Mouse (Mus musculus): Measurements from ENCODE around the gene Trpm3. TPM values are rescaled to one million over a fixed set of nuclear protein-coding genes. Genes with fewer than 3 reads are reported as not detected.

Trpm3 gene
- polyA plus RNA-seq, 1 experiment from 2014 or later = 0.91 TPM

- H3K9me3 ChIP-seq (replicated peaks; ENCODE audit: control insufficient read depth, low read length) = no peaks in the 10 kb centered on the region
- no peak overlapping the region for H3K9ac ChIP-seq (ENCODE audit: low read length)
- no peak overlapping the region for H3K4me2 ChIP-seq (ENCODE audit: low read depth, low read length)
- no peak overlapping the region for H3K27ac ChIP-seq (ENCODE audit: low read length)
- 0 out of 2 replicates have a peak, but pooled peaks cover 3% of the 10 kb centered on the region for H3K4me1 ChIP-seq (ENCODE audit: control insufficient read depth, insufficient read depth, low read length)
- WGBS = 91% methylated on average over 7 of the region's 7 CpGs
- H3K27me3 ChIP-seq (ENCODE audit: control insufficient read depth, insufficient read depth, low read length) = no peaks in the 10 kb centered on the region
- H3K36me3 ChIP-seq (ENCODE audit: control insufficient read depth, insufficient read depth) = no peaks in the 10 kb centered on the region
- H3K4me3 ChIP-seq (ENCODE audit: low read length) = no peak overlapping the region
- no peak for ATAC-seq (replicated peaks; ENCODE audit: extremely low read depth, insufficient read depth, low FRiP score)
Observed at GRCm38 (mm10) chr19:23005851-23006250, 867.0 kb downstream of the Trpm3 start.

GRCm38 (mm10) chr19:23006517-23007273 is 867.8 kb downstream of the Trpm3 start:
- Histone ChIP-seq H3K9me3 (replicated peaks; ENCODE audit: control insufficient read depth, low read length) (no peaks in the 10 kb centered on the region), H3K4me1 (ENCODE audit: control insufficient read depth, insufficient read depth, low read length) (0 out of 2 replicates have a peak, but pooled peaks cover 3% of the 10 kb centered on the region), H3K27me3 (ENCODE audit: control insufficient read depth, insufficient read depth, low read length) (no peaks in the 10 kb centered on the region), H3K9ac (ENCODE audit: low read length) (no peak overlapping the region), H3K27ac (ENCODE audit: low read length) (no peak overlapping the region), H3K4me3 (ENCODE audit: low read length) (no peak overlapping the region), H3K4me2 (ENCODE audit: low read depth, low read length) (no peak overlapping the region), H3K36me3 (ENCODE audit: control insufficient read depth, insufficient read depth) (no peaks in the 10 kb centered on the region)
- ATAC-seq (replicated peaks; ENCODE audit: extremely low read depth, insufficient read depth, low FRiP score) = no peak; the same call in 1 of the 2 replicates
- WGBS = 54% methylated on average over 11 of the region's 11 CpGs

DNA sequence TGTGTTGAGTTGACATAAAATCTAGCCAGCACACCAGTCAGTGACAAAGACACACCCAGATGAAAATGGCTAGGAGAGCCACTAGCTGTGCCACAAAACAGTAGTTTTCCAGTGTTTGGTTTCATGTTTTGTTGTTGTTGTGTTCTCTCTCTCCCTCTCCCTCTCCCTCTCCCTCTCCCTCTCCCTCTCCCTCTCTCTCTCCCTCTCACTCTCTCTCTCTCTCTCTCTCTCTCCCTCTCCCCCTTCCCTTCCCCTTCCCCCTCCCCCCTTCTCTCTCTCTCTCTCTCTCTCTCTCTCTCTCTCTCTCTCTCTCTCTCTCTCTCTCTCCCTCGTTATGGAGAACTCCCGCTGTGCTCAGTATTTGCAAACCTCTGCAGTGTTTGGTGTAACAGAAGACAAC is 874.8 kb downstream of the Trpm3 start:
- H3K27ac ChIP-seq (ENCODE audit: low read length) = no peak overlapping the region
- no peaks in the 10 kb centered on the region for H3K27me3 ChIP-seq (ENCODE audit: control insufficient read depth, insufficient read depth, low read length)
- H3K4me2 ChIP-seq (ENCODE audit: low read depth, low read length) = no peak overlapping the region
- no peaks in the 10 kb centered on the region for H3K9me3 ChIP-seq (replicated peaks; ENCODE audit: control insufficient read depth, low read length)
- no peak for ATAC-seq (replicated peaks; ENCODE audit: extremely low read depth, insufficient read depth, low FRiP score)
- H3K4me1 ChIP-seq (ENCODE audit: control insufficient read depth, insufficient read depth, low read length) = no peaks in the 10 kb centered on the region
- WGBS = 63% methylated on average over 1 of the region's 2 CpGs
- no peak overlapping the region for H3K4me3 ChIP-seq (ENCODE audit: low read length)
- no peak overlapping the region for H3K9ac ChIP-seq (ENCODE audit: low read length)
- H3K36me3 ChIP-seq (ENCODE audit: control insufficient read depth, insufficient read depth) = no peaks in the 10 kb centered on the region

GRCm38 (mm10) chr19:23015516-23015915 is 876.7 kb downstream of the Trpm3 start:
- 48% methylated on average over 3 of the region's 3 CpGs for WGBS
- H3K4me1 ChIP-seq (ENCODE audit: control insufficient read depth, insufficient read depth, low read length) = no peaks in the 10 kb centered on the region
- no peak overlapping the region for H3K27ac ChIP-seq (ENCODE audit: low read length)
- H3K9ac ChIP-seq (ENCODE audit: low read length) = no peak overlapping the region
- no peaks in the 10 kb centered on the region for H3K9me3 ChIP-seq (replicated peaks; ENCODE audit: control insufficient read depth, low read length)
- H3K4me3 ChIP-seq (ENCODE audit: low read length) = no peak overlapping the region
- no peak for ATAC-seq (replicated peaks; ENCODE audit: extremely low read depth, insufficient read depth, low FRiP score)
- no peaks in the 10 kb centered on the region for H3K27me3 ChIP-seq (ENCODE audit: control insufficient read depth, insufficient read depth, low read length)
- H3K36me3 ChIP-seq (ENCODE audit: control insufficient read depth, insufficient read depth) = no peaks in the 10 kb centered on the region
- no peak overlapping the region for H3K4me2 ChIP-seq (ENCODE audit: low read depth, low read length)

DNA sequence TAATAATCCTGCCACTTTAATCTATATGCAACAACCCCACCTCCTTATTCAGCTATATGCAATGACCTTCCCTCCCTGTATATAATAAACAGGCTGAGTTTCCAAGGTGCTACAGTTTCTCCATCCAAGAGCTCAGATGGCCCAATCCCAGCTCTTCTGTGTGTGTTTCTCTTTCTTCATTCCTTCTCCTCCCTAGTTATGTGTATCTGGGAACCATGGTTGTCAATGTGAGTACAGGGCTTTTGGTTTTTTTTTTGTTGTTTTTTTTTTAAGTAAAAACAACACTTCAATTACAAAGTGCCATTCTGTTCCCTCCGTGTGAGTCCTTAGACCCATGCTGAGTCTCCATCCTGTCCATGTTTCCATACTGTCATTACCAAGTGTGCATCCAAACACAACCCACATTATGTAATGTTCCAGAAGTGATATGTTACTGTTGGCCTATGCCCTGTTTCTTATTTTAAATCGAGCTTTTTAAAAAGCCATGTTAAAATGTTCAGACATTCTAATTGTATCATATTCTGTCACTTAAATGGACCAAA is 879.4 kb downstream of the Trpm3 start:
- H3K36me3 ChIP-seq (ENCODE audit: control insufficient read depth, insufficient read depth) = no peaks in the 10 kb centered on the region
- no peak overlapping the region for H3K9ac ChIP-seq (ENCODE audit: low read length)
- H3K27ac ChIP-seq (ENCODE audit: low read length) = no peak overlapping the region
- H3K4me1 ChIP-seq (ENCODE audit: control insufficient read depth, insufficient read depth, low read length) = no peaks in the 10 kb centered on the region
- H3K4me3 ChIP-seq (ENCODE audit: low read length) = no peak overlapping the region
- no peak for ATAC-seq (replicated peaks; ENCODE audit: extremely low read depth, insufficient read depth, low FRiP score)
- no peaks in the 10 kb centered on the region for H3K9me3 ChIP-seq (replicated peaks; ENCODE audit: control insufficient read depth, low read length)
- 51% methylated on average over 2 of the region's 2 CpGs for WGBS
- no peaks in the 10 kb centered on the region for H3K27me3 ChIP-seq (ENCODE audit: control insufficient read depth, insufficient read depth, low read length)
- no peak overlapping the region for H3K4me2 ChIP-seq (ENCODE audit: low read depth, low read length)

GRCm38 (mm10) chr19:23022902-23023301 is 884.1 kb downstream of the Trpm3 start:
- H3K27ac ChIP-seq (ENCODE audit: low read length) = no peak overlapping the region
- no peaks in the 10 kb centered on the region for H3K36me3 ChIP-seq (ENCODE audit: control insufficient read depth, insufficient read depth)

DNA sequence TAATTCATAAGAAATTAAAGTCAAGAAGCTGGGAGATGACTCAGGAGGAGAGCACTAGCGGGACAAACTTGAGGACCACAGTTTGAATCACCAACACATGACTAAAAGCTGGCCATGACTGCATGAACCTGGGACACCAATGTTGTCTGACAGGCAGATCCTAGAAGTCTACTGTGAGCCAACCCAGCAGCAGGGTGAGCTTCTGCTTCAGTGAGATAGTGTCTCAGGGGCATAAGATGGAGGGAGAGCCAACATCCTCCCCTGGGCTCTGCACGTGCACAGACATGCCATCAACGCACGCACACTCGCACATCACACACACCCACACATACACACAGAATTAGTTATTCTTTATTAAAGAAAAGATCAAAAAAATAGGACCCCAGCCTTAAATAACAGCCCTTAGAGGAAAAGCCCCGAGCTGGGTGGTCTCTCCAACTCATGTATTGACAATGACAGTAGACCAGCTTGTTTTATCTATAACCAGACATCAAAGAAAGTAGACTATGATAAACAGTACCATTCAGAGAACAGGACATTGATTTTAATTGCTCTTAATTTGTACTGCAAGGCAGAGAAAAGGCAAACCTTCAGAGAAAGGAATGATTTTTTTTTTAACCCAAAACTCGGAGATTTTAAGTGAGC is 884.6 kb downstream of the Trpm3 start:
- H3K4me2 ChIP-seq (ENCODE audit: low read depth, low read length) = no peak overlapping the region
- no peak overlapping the region for H3K4me3 ChIP-seq (ENCODE audit: low read length)
- H3K9me3 ChIP-seq (replicated peaks; ENCODE audit: control insufficient read depth, low read length) = no peaks in the 10 kb centered on the region
- no peaks in the 10 kb centered on the region for H3K36me3 ChIP-seq (ENCODE audit: control insufficient read depth, insufficient read depth)
- no peak overlapping the region for H3K9ac ChIP-seq (ENCODE audit: low read length)
- 78% methylated on average over 7 of the region's 7 CpGs for WGBS
- H3K27ac ChIP-seq (ENCODE audit: low read length) = no peak overlapping the region; the same call in 1 of the 2 replicates
- peaks cover 10% of the 10 kb centered on the region for H3K4me1 ChIP-seq (ENCODE audit: control insufficient read depth, insufficient read depth, low read length)
- H3K27me3 ChIP-seq (ENCODE audit: control insufficient read depth, insufficient read depth, low read length) = no peaks in the 10 kb centered on the region
- no peak for ATAC-seq (replicated peaks; ENCODE audit: extremely low read depth, insufficient read depth, low FRiP score)

More at GRCm38 (mm10) chr19:23022902-23023301, 884.1 kb downstream of the Trpm3 start:
- Histone ChIP-seq H3K4me2 (ENCODE audit: low read depth, low read length) (no peak overlapping the region), H3K4me1 (ENCODE audit: control insufficient read depth, insufficient read depth, low read length) (peaks cover 10% of the 10 kb centered on the region), H3K9ac (ENCODE audit: low read length) (no peak overlapping the region), H3K9me3 (replicated peaks; ENCODE audit: control insufficient read depth, low read length) (no peaks in the 10 kb centered on the region), H3K4me3 (ENCODE audit: low read length) (no peak overlapping the region), H3K27me3 (ENCODE audit: control insufficient read depth, insufficient read depth, low read length) (no peaks in the 10 kb centered on the region)
- WGBS = 85% methylated on average over 6 of the region's 6 CpGs
- ATAC-seq (replicated peaks; ENCODE audit: extremely low read depth, insufficient read depth, low FRiP score) = no peak

DNA sequence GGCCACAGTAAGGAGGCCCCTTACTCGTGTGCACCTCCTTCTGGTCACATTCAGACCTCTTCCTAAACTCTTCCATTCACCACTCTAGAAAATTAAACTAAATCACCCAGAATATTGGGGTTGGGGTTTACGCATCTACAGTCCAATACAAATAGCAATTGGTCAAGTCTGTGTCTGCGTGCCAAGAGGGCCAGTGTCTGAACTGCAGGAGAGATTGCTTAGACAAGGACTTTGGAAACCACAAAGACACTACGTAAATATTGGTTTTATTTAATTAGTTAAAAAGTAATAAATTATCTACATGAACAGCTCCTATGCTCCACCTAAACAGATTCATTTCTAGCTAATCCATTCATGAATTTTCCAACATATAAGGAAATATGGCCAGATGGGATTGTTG is 886.0 kb downstream of the Trpm3 start:
- 87% methylated on average over 4 of the region's 4 CpGs for WGBS
- no peak for ATAC-seq (replicated peaks; ENCODE audit: extremely low read depth, insufficient read depth, low FRiP score)
- Histone ChIP-seq H3K9ac (ENCODE audit: low read length) (no peak overlapping the region), H3K36me3 (ENCODE audit: control insufficient read depth, insufficient read depth) (no peaks in the 10 kb centered on the region), H3K9me3 (replicated peaks; ENCODE audit: control insufficient read depth, low read length) (no peaks in the 10 kb centered on the region), H3K4me1 (ENCODE audit: control insufficient read depth, insufficient read depth, low read length) (peaks cover 10% of the 10 kb centered on the region), H3K27me3 (ENCODE audit: control insufficient read depth, insufficient read depth, low read length) (no peaks in the 10 kb centered on the region), H3K4me3 (ENCODE audit: low read length) (no peak overlapping the region), H3K27ac (ENCODE audit: low read length) (no peak overlapping the region), H3K4me2 (ENCODE audit: low read depth, low read length) (no peak overlapping the region)

DNA sequence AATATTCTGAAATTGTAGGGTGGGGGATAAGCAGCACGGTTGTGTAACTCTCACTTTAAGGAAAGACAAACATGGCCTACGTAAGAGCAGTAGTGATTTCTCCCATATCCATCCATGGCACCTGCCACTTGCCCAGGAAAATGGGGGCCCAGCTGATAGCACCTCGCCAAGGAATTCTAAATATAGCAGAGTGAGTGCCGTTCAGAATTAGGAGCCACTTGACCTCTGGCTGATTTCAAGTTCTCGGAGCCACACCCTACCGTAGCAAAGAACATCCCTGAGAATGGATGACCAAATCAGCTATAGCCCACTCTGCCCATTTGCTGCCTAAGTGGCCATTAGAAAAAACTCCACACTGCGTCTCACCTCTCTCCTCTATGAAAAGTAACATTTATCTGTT is 887.6 kb downstream of the Trpm3 start:
- ATAC-seq (replicated peaks; ENCODE audit: extremely low read depth, insufficient read depth, low FRiP score) = peak; percentile 45; the same call in 1 of the 2 replicates
- Histone ChIP-seq H3K27me3 (ENCODE audit: control insufficient read depth, insufficient read depth, low read length) (no peaks in the 10 kb centered on the region), H3K4me1 (ENCODE audit: control insufficient read depth, insufficient read depth, low read length) (peaks cover 10% of the 10 kb centered on the region), H3K27ac (ENCODE audit: low read length) (no peak overlapping the region), H3K4me3 (ENCODE audit: low read length) (no peak overlapping the region), H3K9me3 (replicated peaks; ENCODE audit: control insufficient read depth, low read length) (no peaks in the 10 kb centered on the region), H3K9ac (ENCODE audit: low read length) (no peak overlapping the region), H3K36me3 (ENCODE audit: control insufficient read depth, insufficient read depth) (no peaks in the 10 kb centered on the region), H3K4me2 (ENCODE audit: low read depth, low read length) (0 out of 2 replicates have a peak overlapping the region, but pooled peaks have one; percentile 7)
- WGBS = 36% methylated on average over 7 of the region's 7 CpGs
